Mouse (Mus musculus) left cerebral cortex, adult 11 months (tissue): ENCODE measurements at regions not wholly inside any gene's neighbourhood (a gene's known extent, or its start where the extent isn't known, plus 50 kb on each side); places are given as distances from the start of the nearest gene placed in this dataset.

ENCODE experiments used
- DNase-seq: peaks from one replicate; pipeline ENCODE4 v3.0.0; 2022; ENCODE audit warnings: low spot score

DNA sequence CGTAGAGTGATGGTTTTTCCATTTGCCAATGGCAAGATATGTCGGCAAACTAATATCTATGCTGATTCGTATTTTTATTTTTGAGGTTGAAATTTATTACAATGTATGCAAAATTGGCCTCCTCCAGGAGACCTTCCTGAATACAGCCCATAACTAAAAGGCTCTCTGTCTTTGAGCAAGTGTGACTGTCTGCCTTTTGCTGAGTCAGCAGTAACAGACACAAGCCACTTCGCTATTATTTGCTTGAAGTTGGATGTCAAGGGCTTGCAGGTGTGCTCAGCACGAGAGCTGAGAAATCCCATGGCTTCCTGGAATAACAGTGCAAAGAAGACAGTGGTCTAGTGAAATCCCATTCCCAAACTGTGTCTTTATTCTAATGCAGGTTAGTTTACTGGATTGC lies 56.9 kb downstream of the Dmrt2 start:
- no peak for DNase-seq

DNA sequence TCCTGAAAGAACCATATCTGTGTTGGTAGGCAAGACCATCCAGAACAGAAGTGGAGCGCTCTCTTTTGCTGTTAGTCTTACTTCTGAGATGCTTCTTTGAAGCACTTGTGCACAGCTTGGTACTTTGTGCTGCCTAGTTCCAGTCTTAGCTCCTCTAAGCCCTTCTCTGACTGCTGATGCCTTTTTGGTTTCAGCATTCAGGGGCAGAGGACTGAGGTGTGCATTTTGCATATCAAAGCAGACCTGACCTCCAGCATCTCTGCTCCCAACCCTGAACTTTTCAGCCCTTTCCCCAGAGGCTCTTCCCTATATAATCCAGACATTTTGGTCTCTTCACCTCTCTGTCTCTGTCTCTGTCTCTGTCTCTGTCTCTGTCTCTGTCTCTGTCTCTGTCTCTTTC lies 57.4 kb downstream of the Dmrt2 start:
- no peak for DNase-seq

DNA sequence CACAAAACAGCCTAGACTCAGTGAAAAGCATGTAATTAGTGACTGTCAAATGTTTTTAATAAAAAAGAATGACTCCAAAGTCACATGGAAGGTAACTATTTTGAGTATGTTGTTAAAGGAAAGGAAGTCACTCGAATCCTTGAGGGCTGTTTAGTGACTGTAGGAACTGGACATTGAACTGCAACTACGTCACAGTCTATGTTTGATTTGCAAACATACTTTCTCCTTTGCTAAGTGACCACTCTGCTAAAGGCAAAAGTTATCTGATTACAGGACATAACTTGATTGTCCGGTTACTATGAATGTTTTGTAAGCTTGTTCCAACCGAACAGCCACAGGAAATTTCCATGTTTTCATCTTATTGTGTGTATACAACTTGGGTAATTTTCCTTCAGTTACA lies 106.2 kb downstream of the Dmrt2 start:
- no peak for DNase-seq

- no peak for DNase-seq
Measured at GRCm38 (mm10) chr19:25779356-25779755, 107.1 kb downstream of the Dmrt2 start.

DNA sequence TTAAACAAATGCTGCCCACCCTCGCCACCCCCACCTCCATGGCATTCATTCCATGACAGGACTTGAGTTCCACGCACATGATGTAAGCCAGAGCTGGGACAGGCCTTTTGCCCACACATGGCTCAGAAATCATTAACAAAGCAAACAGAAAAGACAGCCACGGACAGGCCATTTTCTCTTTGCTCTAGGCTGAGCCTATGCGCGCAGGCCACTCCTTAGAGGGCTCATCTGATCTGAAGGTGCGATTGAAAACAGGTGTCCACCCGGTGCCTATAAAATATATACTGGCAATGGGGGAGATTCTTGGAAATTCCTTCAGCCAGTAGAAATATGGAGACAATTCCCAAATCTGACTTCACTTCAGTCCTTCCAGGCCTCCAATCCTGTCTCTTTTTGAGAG lies 109.1 kb downstream of the Dmrt2 start:
- no peak for DNase-seq

- DNase-seq: no peak
Measured at GRCm38 (mm10) chr19:25802692-25803091, 130.5 kb downstream of the Dmrt2 start.

DNA sequence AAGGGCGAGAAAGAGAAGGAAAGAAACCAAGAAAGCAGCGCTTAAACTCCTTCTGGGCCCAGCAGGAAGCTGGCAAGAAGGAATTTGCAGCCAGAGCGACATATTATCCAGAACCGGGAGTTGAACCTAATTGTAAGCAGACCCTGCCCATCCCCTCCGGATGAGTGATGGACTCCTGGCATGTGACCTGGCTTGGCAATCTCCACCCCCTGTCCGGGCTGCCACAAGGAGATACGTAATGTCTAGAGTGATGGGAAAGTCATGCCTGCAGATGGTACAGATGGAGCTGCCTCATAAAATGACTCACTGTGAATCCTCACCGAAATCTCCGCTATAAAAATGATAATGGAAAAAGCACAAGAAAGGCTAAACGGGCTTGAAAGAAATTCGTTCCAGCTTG lies 133.1 kb downstream of the Dmrt2 start:
- DNase-seq: peak; percentile 4

DNA sequence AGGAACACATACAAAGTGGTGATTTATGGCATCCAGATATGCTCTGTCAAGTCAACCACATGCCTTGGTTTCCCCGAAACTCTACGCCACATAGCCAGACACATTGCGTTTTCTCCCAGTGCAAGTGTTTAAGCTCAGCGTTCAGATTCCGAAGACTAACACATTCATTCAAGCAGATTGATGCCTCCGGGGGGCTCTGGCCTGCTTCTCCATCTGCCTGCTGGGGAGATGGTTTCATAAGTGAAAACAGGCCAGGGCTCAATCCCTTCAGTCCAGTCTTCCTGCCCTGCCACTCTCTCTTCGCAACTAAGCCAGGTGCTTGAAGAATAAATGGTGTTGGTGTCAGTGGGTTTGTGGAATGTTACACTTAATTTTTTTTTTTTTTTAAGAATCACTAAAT lies 141.4 kb downstream of the Dmrt2 start:
- DNase-seq: no peak

- DNase-seq: no peak
Measured at GRCm38 (mm10) chr19:25845158-25845557, 172.9 kb downstream of the Dmrt2 start.

- DNase-seq: no peak
Measured at GRCm38 (mm10) chr19:25856344-25856743, 184.1 kb downstream of the Dmrt2 start.

DNA sequence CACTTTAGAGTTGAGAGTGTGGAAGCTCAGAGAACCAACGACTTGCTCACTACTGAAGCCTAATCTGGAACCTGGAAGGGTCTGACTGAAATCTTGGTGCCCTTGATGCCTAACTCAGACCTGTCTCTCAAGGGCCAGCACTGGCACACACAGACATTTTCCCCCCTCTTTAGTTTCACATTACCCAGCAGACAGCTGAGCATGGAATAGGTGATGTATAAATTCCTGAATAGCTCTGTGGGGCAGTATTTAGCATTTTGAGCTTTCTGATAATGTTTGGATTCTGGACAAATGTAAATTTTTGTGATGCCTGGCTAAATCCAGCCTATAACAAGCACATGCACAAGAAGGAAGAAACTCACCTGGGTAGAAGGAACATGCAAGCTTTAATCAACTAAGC lies 191.1 kb downstream of the Dmrt2 start:
- DNase-seq: no peak

DNA sequence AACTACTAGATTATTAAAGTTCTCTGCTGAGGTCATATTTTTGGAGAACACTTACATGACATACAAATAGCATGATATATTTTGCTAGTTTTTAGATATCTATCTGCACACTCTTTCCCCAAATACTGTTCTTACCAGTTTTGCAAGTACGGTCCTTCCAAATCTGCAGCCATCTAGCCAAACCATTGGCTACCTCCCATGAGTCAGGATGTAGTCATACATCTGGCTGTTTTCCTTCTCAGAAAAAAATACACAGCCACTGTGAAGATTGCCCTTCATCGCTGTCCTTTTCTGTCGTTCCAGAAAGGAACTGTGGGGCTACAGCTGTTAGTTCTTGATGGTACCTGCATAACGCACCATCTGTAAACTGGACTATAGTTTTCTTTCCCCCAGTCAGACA lies 234.5 kb downstream of the Dmrt2 start:
- no peak for DNase-seq

DNA sequence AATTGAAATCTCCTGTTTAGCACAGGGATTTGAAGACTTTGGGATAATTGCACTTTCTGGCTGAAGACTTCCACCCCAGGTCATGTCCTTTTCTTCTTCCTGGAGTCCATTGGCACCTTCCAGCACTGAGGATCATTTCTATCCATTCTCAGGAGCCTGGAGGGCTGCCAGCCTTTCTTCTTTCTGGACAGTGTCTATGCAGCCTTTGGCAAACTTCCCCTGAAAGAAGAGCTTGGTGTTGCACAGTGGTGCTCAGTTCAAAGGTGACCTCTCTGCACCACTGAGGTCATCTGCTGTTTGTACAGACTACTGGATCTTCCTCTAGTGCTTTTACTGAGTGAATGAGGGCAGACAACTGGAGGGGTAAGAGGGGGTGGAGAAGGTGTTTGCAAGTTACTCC lies 249.8 kb downstream of the Dmrt2 start:
- no peak for DNase-seq

DNA sequence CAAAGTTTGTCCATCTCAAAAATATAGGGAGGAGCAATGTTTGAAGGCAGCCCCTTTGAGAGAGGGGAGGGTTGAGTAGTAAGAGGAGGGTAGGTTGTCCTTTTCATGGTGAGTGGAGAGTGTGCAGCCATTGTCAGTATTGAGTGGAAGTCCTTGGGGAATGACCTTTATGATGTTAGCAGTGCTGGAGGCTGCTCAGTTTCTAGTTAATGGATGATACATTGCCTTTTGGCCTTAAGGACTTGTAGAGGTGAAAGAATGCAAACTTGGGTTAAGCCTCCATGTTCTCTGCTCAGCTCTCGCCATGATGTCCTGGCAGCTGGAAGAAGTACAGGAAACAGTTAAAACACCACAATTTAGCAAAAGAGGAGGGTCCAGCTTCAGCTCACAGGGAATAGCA lies 250.6 kb downstream of the Dmrt2 start:
- DNase-seq: no peak

GRCm38 (mm10) chr19:25923727-25924384 lies 251.6 kb downstream of the Dmrt2 start:
- no peak for DNase-seq

GRCm38 (mm10) chr19:25924385-25924769 lies 252.2 kb downstream of the Dmrt2 start:
- DNase-seq: no peak

DNA sequence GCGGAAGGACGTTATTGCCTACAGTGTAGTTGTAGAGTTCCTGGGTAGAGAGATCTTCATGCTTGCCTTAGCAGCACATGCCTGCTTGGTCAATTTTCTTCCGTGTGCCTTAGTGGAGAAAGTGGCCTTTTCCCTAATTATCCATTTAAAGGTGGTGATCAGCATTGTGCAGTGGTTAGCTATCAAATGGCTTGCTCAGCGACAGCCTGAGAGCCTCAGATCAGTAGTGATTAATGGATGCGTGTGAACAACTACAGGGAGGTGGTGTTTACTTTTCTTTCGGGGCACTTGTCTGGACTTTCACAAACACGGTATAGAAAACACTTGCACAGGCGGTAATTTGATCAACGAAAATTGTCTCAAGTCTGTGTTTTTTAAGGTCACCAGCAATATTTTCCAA lies 255.0 kb downstream of the Dmrt2 start:
- DNase-seq: no peak

- DNase-seq: no peak
Measured at GRCm38 (mm10) chr19:25937343-25937742, 265.1 kb downstream of the Dmrt2 start.

DNA sequence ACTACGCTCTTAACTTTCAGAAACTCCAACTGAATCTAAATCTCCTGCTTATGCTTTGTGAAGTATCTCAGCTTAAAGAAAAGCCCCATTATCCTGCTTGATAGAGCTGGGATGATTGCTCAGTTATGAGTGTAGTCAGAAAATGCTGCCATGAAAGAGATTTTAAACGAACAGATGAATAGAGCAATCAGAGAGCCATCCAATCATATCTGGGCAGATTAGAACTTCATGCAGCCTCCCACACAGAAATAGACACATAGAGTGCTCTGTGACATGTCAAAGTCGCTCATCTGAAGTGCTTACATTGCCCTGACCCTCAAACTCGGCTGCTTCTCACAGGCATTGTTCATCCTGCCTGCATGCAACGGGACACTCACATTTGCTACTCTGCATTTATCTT lies 299.0 kb downstream of the Dmrt2 start:
- no peak for DNase-seq

GRCm38 (mm10) chr19:25975202-25975601 lies 303.0 kb downstream of the Dmrt2 start:
- DNase-seq: no peak

GRCm38 (mm10) chr19:25980308-25980707 lies 308.1 kb downstream of the Dmrt2 start:
- DNase-seq: no peak

DNA sequence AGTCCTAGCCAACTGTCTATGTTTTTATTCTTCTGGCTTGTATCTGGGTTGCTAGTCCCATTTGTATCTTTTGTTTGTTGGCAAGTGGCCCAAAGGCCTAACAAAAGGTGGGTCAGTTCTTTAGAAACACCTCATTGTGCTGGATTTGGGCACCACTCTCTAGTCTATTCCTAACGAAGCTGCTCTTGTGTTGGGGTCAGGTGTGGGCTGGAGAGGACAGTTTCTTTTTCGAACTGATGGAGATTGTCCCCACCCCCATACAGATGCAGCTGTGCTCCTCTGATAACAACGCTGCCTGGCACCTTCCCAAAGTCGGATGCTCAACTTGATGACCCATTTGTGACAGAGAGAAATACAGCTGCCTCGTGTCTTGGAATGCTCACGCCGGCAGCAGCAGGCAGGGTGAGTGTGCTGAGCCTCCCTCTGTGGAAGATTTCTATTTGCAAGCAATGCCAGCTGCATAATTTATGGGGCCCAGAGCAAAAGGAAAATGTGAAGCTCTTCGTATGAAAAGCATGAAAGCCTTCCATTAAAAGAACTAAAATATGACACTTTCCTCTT lies 342.5 kb downstream of the Dmrt2 start:
- DNase-seq: peak; percentile 1

DNA sequence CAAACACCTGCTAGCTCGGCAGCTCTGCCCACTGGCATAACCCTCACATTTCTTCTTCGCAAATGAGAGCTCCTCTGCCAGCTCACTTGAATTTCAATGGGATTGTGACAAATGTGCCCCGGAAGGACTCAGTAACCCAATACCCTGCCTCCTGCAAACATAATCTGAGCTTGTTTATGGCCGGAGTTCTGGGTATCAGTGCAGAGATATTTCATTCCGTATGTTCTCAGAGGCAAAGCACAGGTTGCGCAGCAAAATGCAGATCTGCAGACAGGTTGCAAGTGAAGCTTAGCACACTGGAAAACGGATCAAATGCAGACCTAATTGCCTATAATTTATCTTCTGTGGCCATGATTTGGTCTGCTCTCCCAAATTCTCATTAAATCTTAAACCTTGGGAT lies 348.9 kb downstream of the Dmrt2 start:
- DNase-seq: no peak

GRCm38 (mm10) chr19:26026103-26026502 lies 353.9 kb downstream of the Dmrt2 start:
- DNase-seq: no peak
